Mouse (Mus musculus) heart, embryonic 11.5 days (tissue): Measurements from ENCODE around the gene Tex9. TPM values are rescaled to one million over a fixed set of nuclear protein-coding genes. Genes with fewer than 3 reads are reported as not detected.

Source experiments
- ATAC-seq: fragments of 200-750 bp; cut with Nextera tagmentation; replicated peaks from 2 replicates; pipeline ENCODE4 v1.8.0; 2017; ENCODE audit warnings: moderate library complexity; ENCODE audit not compliant: insufficient number of reproducible peaks, low FRiP score, low TSS enrichment
- H3K27ac ChIP-seq: fragments of 300-500 bp; sonication (generic); 2 replicates; pipeline ENCODE4 v1.5.1; 2014; ENCODE audit warnings: mild to moderate bottlenecking, low read depth, low read length
- H3K27me3 ChIP-seq: fragments of 300-500 bp; sonication (generic); 2 replicates; pipeline ENCODE4 v1.6.1; 2014; ENCODE audit warnings: mild to moderate bottlenecking, low read length, mixed read lengths; ENCODE audit not compliant: control insufficient read depth, insufficient read depth
- H3K36me3 ChIP-seq: fragments of 300-500 bp; sonication (generic); 2 replicates; pipeline ENCODE4 v1.6.1; 2014; ENCODE audit warnings: mild to moderate bottlenecking, low read length, moderate library complexity, mixed read lengths; ENCODE audit not compliant: control insufficient read depth, insufficient read depth
- H3K4me1 ChIP-seq: fragments of 300-500 bp; sonication (generic); 2 replicates; pipeline ENCODE4 v1.6.1; 2014; ENCODE audit warnings: low read length; ENCODE audit not compliant: control insufficient read depth, insufficient read depth
- H3K4me2 ChIP-seq: fragments of 300-500 bp; sonication (generic); 2 replicates; pipeline ENCODE4 v1.6.1; 2014; ENCODE audit warnings: mild to moderate bottlenecking, moderate library complexity
- H3K4me3 ChIP-seq: fragments of 300-500 bp; sonication (generic); 2 replicates; pipeline ENCODE4 v1.5.1; 2014; ENCODE audit warnings: low read depth, low read length
- H3K9ac ChIP-seq: fragments of 300-500 bp; sonication (generic); 2 replicates; pipeline ENCODE4 v1.6.1; 2014; ENCODE audit warnings: mild to moderate bottlenecking, low read depth, low read length, moderate library complexity
- H3K9me3 ChIP-seq: fragments of 300-500 bp; sonication (generic); replicated peaks from 2 replicates; pipeline ENCODE4 v1.6.1; 2016; ENCODE audit warnings: low read length; ENCODE audit not compliant: control insufficient read depth
- WGBS: fragments of 180-500 bp; shearing (Covaris S2); extraction: QIAGEN DNeasy Blood & Tissue Kit; methylation state at CpG from one replicate; pipeline ENCODE4 v1.1.7; 2014; ENCODE audit not compliant: insufficient replicate concordance; 5-methylcytosine and 5-hydroxymethylcytosine counted together
- polyA plus RNA-seq: library from polyadenylated mRNA; unstranded; fragments of >200 nt; fragmentation: Nextera tagmentation; extraction: Ambion mirVana; gene quantifications from 2 replicates; pipeline ENCODE4 v1.2.1, GENCODE M21; 2014

Gene Tex9
- polyA plus RNA-seq, 1 experiment from 2014 or later, result 19.4 TPM

- Histone ChIP-seq H3K9ac (no peak overlapping the region), H3K36me3 (0 out of 2 replicates have a peak, but pooled peaks cover 3% of the 10 kb centered on the region), H3K9me3 (no peaks in the 10 kb centered on the region), H3K27me3 (no peaks in the 10 kb centered on the region), H3K4me3 (no peak overlapping the region), H3K27ac (no peak overlapping the region), H3K4me2 (no peak overlapping the region), H3K4me1 (no peaks in the 10 kb centered on the region)
- WGBS, result 89% methylated on average over 10 of the region's 10 CpGs
- no peak for ATAC-seq
Observed at GRCm38 (mm10) chr9:72468616-72469015, 23.4 kb downstream of the Tex9 start.

DNA sequence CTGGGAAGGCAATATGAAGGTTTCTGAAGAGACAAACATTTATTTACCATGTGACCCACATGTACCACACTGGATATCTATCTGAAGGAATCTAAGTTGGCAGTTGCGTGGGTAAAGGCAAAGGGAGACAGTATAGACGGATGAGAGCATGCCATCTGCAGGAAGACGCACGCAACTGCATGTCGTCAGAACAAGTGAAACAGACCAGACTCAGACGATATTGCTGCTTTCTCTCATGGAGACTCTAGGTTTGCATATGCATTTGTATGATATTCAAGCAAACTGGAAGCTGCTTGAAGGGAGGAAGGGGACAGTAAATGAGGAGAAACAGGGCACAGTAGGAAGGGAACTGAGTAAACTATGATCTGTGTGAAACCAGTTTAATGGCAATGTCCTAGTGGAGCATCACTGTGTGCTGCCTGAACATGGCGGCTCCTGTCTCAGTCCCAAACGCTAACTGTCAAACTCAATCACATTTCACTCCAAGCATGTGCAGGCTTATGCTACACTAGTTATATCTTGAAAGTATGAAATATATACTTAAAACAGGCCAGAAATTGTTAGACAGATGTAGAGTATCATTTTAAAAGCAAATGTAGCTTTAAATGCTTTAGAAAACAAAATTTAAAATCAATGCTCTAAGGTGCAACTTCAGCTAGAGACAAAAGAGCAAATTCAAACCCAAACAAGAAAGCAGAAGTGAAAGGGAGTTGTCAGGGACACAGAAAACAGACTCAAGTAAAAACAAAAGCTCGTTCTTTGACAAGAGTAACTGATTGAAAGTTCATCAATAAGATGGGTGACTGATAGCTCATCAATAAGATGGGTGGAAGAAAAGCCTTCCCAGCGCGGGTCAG, 24.2 kb downstream of the Tex9 start:
- 63% methylated on average over 11 of the region's 11 CpGs for WGBS
- H3K36me3 ChIP-seq, result no peaks in the 10 kb centered on the region
- ATAC-seq, result no peak

DNA sequence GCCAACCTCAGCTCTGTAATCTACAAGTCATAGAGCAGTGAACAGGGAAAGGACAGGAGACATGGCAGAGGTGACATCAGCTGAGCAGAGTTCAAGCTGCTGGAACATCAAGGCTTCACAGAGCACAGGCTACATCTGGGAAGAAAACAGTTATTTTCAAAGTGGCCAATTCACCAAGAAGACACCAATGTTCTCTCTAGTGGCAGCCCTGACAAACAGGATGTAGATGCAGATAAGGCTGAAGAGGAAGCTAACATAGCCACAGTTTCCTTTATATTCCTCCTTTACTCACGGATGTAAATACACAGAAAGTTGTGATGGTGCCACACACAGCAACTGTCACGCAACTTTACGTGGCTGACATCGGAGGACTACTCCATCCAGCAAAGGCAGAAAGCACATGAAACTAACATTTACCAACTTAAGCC, 26.2 kb downstream of the Tex9 start:
- 70% methylated on average over 4 of the region's 4 CpGs for WGBS
- no peaks in the 10 kb centered on the region for H3K9me3 ChIP-seq
- ATAC-seq, result no peak
- no peaks in the 10 kb centered on the region for H3K27me3 ChIP-seq
- no peak overlapping the region for H3K4me2 ChIP-seq
- H3K36me3 ChIP-seq, result no peaks in the 10 kb centered on the region
- H3K4me3 ChIP-seq, result no peak overlapping the region
- no peak overlapping the region for H3K27ac ChIP-seq
- no peaks in the 10 kb centered on the region for H3K4me1 ChIP-seq
- no peak overlapping the region for H3K9ac ChIP-seq

More for the DNA sequence above, 24.2 kb downstream of the Tex9 start:
- H3K4me1 ChIP-seq, result no peaks in the 10 kb centered on the region
- no peak overlapping the region for H3K27ac ChIP-seq
- H3K27me3 ChIP-seq, result no peaks in the 10 kb centered on the region
- no peak overlapping the region for H3K4me3 ChIP-seq
- no peaks in the 10 kb centered on the region for H3K9me3 ChIP-seq
- no peak overlapping the region for H3K4me2 ChIP-seq
- no peak overlapping the region for H3K9ac ChIP-seq

DNA sequence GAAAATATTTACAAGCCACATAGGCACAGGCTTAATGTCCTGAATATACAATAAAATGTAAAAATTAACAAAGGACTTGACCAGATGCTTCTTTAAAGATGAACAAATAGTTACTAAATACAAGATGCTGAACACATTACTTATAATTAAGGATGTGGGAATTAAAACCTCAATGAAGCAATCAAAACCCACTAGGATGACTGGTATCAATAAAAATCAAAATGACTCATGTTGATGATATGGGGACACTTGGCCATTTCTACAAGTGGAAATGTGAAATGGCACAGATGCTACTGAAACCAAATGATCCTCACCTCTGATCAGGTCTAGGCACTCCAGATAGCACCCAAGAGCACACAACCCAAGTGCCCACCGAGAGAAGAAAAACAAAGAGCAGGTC, 27.2 kb downstream of the Tex9 start:
- 70% methylated on average over 1 of the region's 1 CpGs for WGBS

DNA sequence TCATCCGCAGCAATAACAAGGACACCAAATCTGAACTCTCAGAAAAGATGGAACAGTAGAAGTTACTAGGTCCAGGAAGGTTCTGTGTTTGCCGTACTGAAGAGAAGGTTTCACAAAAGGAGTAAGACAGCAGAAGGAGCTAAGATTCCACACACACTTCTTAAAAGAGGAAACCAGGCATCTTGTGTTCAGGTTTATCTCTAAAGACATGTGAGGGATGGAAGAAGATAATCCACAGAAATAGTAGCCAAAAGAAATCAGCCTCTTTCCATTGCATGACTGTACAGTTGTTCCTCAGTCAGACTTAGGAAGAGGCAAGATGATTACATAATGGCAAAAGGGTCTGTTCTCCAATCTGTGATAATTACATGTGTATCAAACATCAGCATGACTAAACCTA, 29.6 kb downstream of the Tex9 start:
- ATAC-seq, result no peak

More for the DNA sequence above, 27.2 kb downstream of the Tex9 start:
- H3K27me3 ChIP-seq, result no peaks in the 10 kb centered on the region
- H3K27ac ChIP-seq, result no peak overlapping the region
- no peaks in the 10 kb centered on the region; the same call in 1 of the 2 replicates for H3K36me3 ChIP-seq
- no peaks in the 10 kb centered on the region for H3K4me1 ChIP-seq
- no peaks in the 10 kb centered on the region for H3K9me3 ChIP-seq
- H3K4me2 ChIP-seq, result no peak overlapping the region
- no peak for ATAC-seq
- no peak overlapping the region for H3K4me3 ChIP-seq
- H3K9ac ChIP-seq, result no peak overlapping the region

DNA sequence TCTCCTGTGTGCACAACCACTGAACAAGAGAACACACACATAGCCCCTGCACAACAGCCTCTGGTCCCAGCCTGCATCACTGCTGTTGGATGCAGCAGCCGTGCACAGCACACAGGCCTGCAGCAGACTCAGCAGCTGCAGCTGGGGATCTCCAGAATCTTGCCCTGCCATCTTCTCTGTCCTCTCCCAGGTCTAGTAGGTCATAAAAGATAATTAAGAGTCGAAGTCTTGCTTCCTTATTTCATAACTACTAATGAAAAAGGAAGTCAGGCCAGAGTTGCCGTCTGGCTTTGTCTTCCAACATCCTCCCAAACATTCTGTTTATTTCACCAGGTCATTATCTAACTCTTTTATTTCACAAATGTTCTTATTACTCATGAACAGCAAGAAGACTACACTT, 31.2 kb downstream of the Tex9 start:
- Histone ChIP-seq H3K4me1 (no peaks in the 10 kb centered on the region), H3K4me3 (no peak overlapping the region), H3K27me3 (no peaks in the 10 kb centered on the region), H3K9ac (no peak overlapping the region), H3K27ac (no peak overlapping the region), H3K9me3 (no peaks in the 10 kb centered on the region), H3K4me2 (no peak overlapping the region), H3K36me3 (peaks cover 4% of the 10 kb centered on the region; the same call in 1 of the 2 replicates)
- WGBS, result 77% methylated on average over 3 of the region's 3 CpGs
- ATAC-seq, result no peak

More for the DNA sequence above, 29.6 kb downstream of the Tex9 start:
- H3K4me3 ChIP-seq, result no peak overlapping the region
- H3K9me3 ChIP-seq, result no peaks in the 10 kb centered on the region
- H3K4me1 ChIP-seq, result no peaks in the 10 kb centered on the region
- no peak overlapping the region for H3K27ac ChIP-seq
- H3K36me3 ChIP-seq, result peaks cover 4% of the 10 kb centered on the region; the same call in 1 of the 2 replicates
- H3K9ac ChIP-seq, result no peak overlapping the region
- no peak overlapping the region for H3K4me2 ChIP-seq
- 89% methylated on average over 2 of the region's 2 CpGs for WGBS
- H3K27me3 ChIP-seq, result no peaks in the 10 kb centered on the region

DNA sequence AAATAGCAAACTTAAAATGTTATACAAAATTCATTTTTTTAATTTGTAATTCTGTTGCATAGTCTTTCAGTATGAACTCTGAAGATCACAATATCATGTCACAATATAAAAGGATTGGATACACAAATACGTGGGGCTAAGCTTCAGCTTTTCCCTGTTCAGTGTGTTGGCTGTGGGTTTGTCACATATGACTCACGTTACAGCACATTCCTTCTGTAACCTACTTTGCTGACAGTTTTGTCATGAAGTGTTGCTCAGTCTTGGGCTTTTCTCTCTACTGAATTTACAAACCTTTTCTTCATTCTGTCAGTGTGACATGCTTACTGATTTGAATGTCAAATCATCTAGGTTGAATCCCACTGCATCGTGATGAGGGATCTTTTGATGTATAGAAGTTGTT, 32.3 kb downstream of the Tex9 start:
- WGBS, result 88% methylated on average over 3 of the region's 3 CpGs
- Histone ChIP-seq H3K27ac (no peak overlapping the region), H3K27me3 (no peaks in the 10 kb centered on the region), H3K9ac (no peak overlapping the region), H3K9me3 (no peaks in the 10 kb centered on the region), H3K4me3 (no peak overlapping the region), H3K4me2 (no peak overlapping the region), H3K4me1 (no peaks in the 10 kb centered on the region), H3K36me3 (peaks cover 4% of the 10 kb centered on the region; the same call in 1 of the 2 replicates)
- ATAC-seq, result no peak

DNA sequence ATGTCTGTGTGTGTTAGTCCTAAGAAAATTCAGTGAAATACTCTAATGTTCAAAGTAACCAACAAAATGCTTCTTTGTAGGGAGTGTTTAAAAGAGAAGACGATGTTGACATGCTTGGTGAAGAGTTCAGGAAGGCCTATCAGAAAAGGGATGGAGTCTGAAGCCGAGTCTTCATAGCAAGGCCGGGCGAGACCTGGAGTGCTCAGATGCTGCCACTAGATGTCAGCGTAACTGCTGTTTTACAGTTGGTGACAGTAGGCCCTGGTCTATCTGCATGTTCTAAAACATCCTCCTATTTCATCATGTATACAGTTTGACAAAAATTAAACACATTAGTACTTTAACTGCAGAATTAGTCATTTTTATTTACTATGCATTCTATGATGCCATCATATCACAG, 33.8 kb downstream of the Tex9 start:
- H3K4me3 ChIP-seq, result no peak overlapping the region
- H3K36me3 ChIP-seq, result peaks cover 4% of the 10 kb centered on the region; the same call in 1 of the 2 replicates
- no peak for ATAC-seq
- no peak overlapping the region for H3K27ac ChIP-seq
- no peaks in the 10 kb centered on the region for H3K4me1 ChIP-seq
- H3K9me3 ChIP-seq, result no peaks in the 10 kb centered on the region
- H3K4me2 ChIP-seq, result no peak overlapping the region
- WGBS, result 14% methylated on average over 5 of the region's 5 CpGs
- no peak overlapping the region for H3K9ac ChIP-seq
- H3K27me3 ChIP-seq, result no peaks in the 10 kb centered on the region

GRCm38 (mm10) chr9:72456374-72456773, 35.6 kb downstream of the Tex9 start:
- no peaks in the 10 kb centered on the region for H3K9me3 ChIP-seq
- no peaks in the 10 kb centered on the region for H3K27me3 ChIP-seq
- no peak overlapping the region for H3K9ac ChIP-seq
- H3K36me3 ChIP-seq, result peaks cover 4% of the 10 kb centered on the region; the same call in 1 of the 2 replicates
- ATAC-seq, result no peak
- H3K4me2 ChIP-seq, result no peak overlapping the region
- WGBS, result 45% methylated on average over 1 of the region's 1 CpGs
- no peak overlapping the region for H3K27ac ChIP-seq
- no peaks in the 10 kb centered on the region for H3K4me1 ChIP-seq
- no peak overlapping the region for H3K4me3 ChIP-seq
